Mouse (Mus musculus) left cerebral cortex, adult 9 months (tissue): ENCODE measurements at regions not wholly inside any gene's neighbourhood (a gene's known extent, or its start where the extent isn't known, plus 50 kb on each side); places are given as distances from the start of the nearest gene placed in this dataset.

ENCODE experiments used
- DNase-seq, 2 experiments: peaks; one replicate each; pipeline ENCODE4 v3.0.0; 2022; ENCODE audit warnings: low spot score in 2 of 2

- DNase-seq = no peak
These were observed 239.4 kb downstream of the Gm10260 start for GRCm38 (mm10) chr13:97520988-97521547.

GRCm38 (mm10) chr13:97516731-97517130 is 243.7 kb downstream of the Gm10260 start:
- no peak for DNase-seq

GRCm38 (mm10) chr13:97514421-97515066 is 245.9 kb downstream of the Gm10260 start:
- no peak for DNase-seq

- DNase-seq = no peak
These were observed 247.9 kb downstream of the Gm10260 start for GRCm38 (mm10) chr13:97512521-97512920.

- DNase-seq = no peak
These were observed 249.8 kb downstream of the Gm10260 start for GRCm38 (mm10) chr13:97510431-97511261.

GRCm38 (mm10) chr13:97504949-97505348 is 255.5 kb downstream of the Gm10260 start:
- no peak for DNase-seq

GRCm38 (mm10) chr13:97503955-97504739 is 256.3 kb downstream of the Gm10260 start:
- DNase-seq = no peak

GRCm38 (mm10) chr13:97503391-97503790 is 257.0 kb downstream of the Gm10260 start:
- DNase-seq = peak in 1 of 2 experiments; percentile 43

GRCm38 (mm10) chr13:97500155-97500554 is 259.2 kb downstream of the Enc1 start:
- DNase-seq = no peak

GRCm38 (mm10) chr13:97498981-97499380 is 258.1 kb downstream of the Enc1 start:
- DNase-seq = no peak

GRCm38 (mm10) chr13:97497928-97498327 is 257.0 kb downstream of the Enc1 start:
- no peak for DNase-seq

GRCm38 (mm10) chr13:97494770-97495169 is 253.9 kb downstream of the Enc1 start:
- DNase-seq = no peak

- DNase-seq = no peak
These were observed 252.9 kb downstream of the Enc1 start for GRCm38 (mm10) chr13:97493836-97494235.

- peak in 1 of 2 experiments; percentile 30 for DNase-seq
These were observed 252.2 kb downstream of the Enc1 start for GRCm38 (mm10) chr13:97492958-97493735.

- peak; percentile 70 to 86 for DNase-seq
These were observed 251.3 kb downstream of the Enc1 start for GRCm38 (mm10) chr13:97491865-97492847.

- DNase-seq = no peak
These were observed 249.2 kb downstream of the Enc1 start for GRCm38 (mm10) chr13:97490131-97490530.

- no peak for DNase-seq
These were observed 248.8 kb downstream of the Enc1 start for GRCm38 (mm10) chr13:97489721-97490120.

GRCm38 (mm10) chr13:97489029-97489428 is 248.1 kb downstream of the Enc1 start:
- no peak for DNase-seq

- DNase-seq = no peak
These were observed 247.6 kb downstream of the Enc1 start for GRCm38 (mm10) chr13:97488518-97488917.
